Mouse (Mus musculus) forelimb bud, embryonic 11.5 days (tissue): ENCODE data around the gene Adgrg6.
A peak's percentile ranks its signal among the peaks of the same experiment; 100 is the strongest.

Experiments
- DNase-seq: peaks from one replicate; pipeline ENCODE4 v3.0.0-alpha.2; 2012; ENCODE audit warnings: low read depth, low spot score

Adgrg6 gene

DNA sequence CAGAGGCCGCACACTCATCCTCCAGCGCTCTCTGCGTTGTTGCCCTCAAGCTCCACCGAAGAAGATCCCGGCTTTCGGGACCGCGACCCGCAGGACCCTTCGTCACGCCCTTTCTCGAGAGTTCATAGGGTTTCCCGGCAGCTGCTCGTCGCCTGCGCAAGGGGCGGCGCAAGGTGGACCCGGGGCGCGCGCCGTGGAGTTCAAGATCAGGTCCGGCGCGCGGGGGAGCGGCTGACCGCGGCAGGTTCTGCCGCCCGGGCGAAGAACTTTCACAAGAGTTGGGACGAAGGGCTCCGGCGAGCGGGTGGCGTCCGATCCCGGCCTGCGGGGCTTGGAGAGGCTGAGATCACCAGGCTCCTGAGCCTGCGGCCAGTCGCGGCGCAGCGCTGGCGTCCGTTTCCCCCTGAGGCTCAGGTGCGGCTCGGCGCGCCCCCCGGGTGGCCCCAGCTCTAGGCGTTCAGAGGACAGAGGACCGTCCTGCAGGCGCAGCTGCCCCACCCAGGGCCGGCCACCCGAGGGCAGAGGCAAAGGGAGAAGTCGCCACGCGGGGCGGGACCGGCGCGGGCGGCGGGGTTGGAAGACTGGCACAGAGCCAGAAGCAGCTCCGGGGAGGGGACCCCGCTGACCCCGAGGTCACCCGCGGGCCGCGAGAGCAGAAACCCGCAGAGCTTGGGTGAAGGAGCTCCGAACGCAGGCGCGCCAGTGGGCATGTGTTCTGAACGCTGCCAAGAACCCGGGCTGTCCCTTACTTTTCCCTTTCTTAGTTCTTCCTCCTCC lies at the start of gene Adgrg6:
Gene Adgrg6, minus strand, starts transcription at position 719 of the 777 bp plus-strand sequence.
- peak; percentile 12 for DNase-seq

DNA sequence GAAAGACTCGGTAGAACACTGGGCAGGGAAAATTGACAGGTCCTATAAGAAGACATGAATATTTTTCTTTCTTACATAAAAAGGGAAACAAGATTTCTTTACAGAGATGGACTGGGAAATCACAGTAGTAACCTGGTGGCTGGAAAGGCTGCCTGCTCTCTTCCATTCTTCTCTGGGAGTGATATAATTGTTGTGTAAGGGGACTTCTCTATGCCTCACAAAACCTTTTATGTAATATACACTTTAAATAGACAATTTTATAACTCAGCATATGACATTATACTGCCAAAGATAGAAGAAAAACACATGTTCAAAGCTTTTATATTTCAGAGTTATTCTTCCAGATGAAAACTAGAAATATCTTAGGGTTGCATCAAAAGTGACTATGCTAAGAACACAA lies 46.8 kb upstream of the Adgrg6 start:
- no peak for DNase-seq

DNA sequence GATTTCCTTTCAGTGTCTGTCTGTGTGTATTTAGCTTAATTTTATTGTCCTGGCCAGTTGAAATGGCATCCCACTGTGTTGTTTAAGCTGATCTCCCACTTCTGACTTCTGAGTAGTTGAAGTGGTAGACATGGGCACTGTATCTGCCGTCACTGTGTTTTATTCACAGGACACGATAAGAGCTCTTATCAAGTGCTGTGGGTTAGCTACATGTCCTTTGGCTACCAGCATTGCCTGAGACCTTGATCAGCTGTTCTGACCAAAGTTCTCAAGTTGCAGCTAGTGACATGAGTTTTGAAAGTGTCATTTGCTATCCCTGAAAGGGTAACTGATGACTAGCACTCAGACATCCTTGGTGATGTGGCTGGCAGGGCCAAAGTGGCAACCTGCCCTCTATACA lies 45.4 kb upstream of the Adgrg6 start:
- no peak for DNase-seq

DNA sequence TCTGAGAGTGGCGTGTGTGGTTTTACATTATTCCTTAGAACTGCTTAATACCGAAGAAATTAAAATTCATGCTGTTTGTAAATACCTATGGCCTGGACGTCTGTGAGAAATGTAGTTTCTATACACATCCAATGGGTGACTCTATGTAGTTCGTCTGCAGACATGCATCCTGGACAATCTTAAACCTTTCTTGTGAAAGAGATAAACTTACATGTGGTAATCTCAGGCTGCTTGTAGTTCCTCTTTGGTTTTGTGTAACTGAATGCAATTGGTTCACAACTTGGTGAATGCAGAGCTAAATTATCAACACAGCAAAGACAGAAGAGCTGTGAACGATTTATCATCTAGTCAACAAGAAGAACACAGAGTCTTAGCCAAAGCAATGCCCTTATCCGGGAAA lies 44.2 kb upstream of the Adgrg6 start:
- DNase-seq, result no peak

DNA sequence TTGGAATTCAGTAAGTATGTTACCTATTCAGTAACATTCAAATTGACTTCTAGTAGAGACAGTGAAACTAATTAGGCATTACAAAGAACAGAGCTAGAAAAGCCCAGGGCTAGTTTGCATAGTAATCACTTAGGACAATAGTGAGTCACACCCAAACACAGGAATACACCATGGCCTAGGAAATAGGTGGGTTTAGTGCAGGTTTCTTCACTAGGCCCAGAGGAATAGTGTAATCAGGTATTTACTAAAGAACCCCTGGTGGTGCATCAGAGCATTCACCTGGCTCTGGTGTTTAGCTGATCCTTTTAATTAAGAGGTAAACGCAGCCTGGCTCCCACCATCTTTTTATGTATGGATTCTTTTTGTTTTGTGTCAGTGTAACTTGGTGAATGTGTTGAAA lies 38.0 kb upstream of the Adgrg6 start:
- no peak for DNase-seq

DNA sequence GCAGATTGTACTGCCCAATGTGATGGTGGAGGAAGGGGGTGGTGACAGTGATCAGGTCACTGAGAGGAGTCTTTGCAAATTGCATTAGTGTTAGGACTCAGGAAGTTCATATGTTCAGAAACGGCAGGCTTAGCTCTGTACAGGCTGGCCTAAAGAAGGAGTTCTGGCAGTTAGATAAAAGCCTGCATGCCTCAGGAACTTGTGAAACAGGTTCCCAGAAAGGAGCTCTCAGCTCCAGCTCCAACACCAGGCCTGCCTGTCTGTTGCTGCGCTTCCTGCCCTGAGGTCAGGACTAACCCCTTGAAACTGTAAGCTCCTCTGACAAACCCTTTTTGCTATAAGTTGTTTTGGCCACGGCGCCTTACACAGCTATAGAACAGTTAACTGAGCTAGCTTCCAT lies 28.8 kb upstream of the Adgrg6 start:
- DNase-seq, result no peak

DNA sequence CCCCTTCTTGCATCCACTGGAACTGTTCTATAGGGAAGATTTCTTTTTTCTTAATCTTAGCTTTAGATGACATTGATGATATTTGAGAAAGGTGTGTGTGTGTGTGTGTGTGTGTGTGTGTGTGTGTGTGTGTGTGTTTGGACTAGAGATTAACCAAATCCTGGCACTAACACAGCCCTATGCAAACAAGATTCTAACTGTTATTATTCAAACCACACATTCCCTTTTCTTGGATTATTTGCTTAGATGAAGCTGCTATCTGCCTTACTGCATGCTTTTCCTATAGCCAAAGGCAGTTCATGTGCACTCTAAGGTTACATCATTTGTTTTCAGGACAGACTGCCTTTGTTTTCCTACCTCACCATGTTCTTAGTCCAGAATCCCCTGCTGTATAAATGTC lies 25.7 kb upstream of the Adgrg6 start:
- DNase-seq, result no peak

DNA sequence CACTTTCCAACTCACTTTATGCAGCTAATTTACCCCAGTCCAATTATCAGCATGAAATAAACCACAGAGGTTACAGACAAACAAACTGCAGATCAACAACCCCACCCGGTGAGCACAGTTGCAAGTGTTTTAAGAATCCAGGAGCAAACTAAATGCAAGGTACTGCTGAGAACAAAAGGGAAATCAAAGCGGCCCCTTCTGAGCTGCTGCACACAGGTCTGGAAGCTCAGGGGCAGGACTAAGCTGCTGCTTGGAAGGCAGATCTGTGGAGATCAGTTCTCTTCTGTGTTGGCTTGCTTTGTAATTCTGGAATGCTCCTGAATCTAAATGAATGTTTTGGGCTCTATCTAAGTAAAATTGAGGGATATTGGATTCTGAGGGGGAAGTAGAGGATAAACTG lies 25.2 kb upstream of the Adgrg6 start:
- no peak for DNase-seq

DNA sequence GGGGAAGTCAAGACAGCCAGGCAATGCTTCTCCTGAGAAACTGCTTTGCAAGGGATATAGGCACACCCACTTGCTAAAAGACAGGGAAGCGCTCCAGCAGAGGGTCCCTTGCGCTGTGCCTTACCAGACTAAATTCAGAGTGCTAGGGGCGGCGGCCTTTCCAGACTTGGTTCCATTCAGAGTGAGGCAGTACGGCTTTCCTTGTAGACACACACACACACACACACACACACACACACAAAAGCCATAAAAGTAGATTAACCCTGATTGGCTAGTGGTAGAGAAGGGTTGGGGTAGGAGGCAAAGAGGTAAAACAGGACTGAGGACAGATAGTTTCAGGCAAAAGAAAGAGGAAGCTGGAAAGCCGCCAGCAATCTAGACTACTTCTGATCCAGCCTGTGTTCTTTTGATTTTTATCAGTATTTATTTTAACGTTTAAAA lies 672 bp upstream of the Adgrg6 start:
- DNase-seq, result no peak

DNA sequence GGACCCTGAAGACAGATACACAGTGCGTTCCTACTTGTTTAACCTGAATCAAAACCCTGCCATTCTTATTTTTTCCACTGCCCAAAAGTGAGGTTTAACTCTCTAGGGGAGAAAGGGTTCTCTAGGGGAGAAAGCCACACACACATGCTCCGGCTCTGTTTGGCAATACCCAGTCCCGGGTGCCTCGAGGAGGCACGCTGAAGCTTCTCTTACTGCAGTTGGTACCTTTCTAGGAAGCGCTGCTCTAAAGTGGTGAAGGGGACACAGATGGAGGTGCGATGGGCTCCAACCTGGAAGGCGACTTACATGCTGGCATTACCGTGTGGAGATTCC lies 885 bp downstream of the Adgrg6 start:
- DNase-seq, result peak; percentile 21

DNA sequence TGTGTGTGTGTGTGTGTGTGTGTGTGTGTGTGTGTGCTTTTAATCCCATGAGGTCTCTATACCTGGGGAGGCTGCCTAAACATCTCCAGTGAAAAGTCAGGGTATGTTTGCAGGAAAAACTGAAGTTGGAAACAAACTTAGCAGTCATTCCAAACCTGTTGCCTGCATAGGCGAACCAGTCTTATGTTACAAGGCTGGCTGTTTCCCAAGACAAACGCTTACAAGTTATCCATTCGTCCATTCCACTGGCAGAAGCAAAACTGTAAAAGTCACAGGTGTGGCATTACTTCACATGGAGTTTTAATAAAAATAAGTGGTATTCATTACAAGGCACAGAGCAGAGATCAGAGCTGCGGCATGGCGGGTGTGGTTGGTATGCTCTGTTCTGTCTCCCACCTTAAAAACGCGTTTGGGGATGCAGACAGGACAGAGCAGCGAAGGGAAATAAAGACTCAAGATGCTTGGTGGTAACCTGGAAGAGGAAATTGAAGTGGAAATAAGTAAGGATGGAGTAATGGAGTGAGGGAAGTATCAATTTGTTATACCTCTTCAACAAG lies 1.9 kb downstream of the Adgrg6 start:
- DNase-seq, result no peak

DNA sequence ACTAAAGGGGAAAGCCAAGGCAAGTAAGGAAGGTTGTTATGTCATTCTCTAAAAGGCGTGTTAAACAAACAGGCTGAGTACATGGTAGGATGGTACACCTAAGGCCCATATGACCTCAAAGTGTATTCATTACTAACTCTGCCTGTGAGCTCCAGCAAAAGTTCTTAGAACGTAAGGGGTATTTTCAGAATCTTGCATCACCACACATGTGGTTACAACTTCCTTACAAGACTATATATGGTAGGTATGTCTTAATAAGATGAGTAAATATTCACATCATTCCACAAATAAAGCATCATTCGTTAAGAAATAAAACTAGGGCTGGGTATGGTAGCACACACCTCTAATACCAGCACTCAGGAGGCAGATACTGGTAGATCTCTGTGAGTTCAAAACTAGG lies 8.4 kb downstream of the Adgrg6 start:
- no peak for DNase-seq

DNA sequence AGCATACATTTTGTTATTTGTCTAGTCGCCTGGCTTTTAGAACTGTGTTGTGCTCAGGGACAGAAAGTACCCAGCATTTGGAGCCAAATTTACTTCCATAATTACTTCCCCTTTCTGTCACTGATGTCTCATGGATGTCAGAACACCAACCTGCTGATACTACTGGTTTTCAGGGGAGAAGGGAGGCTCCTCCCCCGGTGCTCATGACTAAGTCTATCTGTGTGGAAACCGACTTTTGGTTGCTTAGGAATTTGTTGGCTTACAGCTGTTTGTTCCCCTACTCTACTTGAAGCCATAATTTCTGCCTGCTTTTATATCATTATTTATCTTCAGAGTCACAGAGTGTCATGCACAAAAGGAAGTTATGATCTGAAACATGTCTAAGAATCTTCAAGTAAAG lies 14.4 kb downstream of the Adgrg6 start:
- no peak for DNase-seq

DNA sequence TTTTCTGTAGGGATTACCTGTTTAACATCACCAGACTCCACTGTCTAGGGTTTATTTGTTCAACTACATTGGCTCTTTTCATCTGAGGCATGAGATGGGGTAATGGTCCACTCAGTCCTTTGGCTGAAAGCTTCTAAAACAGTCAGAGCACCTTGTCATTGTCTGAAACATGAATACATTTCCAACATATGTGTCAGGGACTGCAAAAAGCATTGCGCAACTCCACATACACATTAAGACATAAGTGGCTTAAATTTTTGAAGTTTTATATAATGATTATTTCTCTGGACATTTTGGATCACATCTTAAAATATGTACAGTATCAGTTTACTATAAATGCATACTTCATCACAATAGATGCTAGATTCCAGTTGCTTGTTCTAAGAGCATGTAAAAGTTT lies 14.8 kb downstream of the Adgrg6 start:
- no peak for DNase-seq

DNA sequence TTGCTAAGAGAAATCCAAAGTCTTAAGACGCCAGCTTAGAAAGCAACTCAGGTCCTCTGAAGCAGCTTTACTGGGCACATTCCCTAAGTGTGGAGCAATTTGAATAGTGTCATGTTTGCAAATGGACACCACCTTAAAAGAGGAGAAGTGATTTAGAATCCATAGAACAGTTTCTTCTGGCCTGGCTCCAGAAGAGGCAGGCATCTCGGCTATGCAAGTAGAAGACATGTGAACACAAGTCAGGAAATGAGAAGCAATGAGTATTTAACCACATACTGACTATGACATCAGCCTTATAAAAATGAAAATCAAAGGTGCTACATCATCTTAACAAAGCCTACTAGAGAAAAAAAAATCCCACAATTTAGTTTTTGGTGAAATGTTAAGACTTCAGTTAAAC lies 17.7 kb downstream of the Adgrg6 start:
- DNase-seq, result no peak

DNA sequence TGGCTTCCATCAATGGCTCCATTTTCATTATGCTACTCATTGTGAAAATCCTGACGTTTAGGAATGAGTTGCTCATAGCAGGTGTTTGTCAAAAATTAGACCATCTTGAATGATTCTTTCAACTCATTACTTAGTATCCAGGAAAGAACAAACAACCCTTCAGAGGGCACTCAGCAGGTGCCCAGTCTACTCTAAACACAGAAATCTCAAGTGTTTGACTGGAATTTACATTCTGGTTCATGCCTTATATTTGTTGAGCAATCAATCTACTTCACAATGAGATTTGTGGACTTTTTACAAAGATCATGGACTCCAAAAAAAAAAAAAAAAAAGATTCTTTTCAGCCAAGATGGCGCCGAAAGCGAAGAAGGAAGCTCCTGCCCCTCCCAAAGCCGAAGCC lies 22.7 kb downstream of the Adgrg6 start:
- no peak for DNase-seq

DNA sequence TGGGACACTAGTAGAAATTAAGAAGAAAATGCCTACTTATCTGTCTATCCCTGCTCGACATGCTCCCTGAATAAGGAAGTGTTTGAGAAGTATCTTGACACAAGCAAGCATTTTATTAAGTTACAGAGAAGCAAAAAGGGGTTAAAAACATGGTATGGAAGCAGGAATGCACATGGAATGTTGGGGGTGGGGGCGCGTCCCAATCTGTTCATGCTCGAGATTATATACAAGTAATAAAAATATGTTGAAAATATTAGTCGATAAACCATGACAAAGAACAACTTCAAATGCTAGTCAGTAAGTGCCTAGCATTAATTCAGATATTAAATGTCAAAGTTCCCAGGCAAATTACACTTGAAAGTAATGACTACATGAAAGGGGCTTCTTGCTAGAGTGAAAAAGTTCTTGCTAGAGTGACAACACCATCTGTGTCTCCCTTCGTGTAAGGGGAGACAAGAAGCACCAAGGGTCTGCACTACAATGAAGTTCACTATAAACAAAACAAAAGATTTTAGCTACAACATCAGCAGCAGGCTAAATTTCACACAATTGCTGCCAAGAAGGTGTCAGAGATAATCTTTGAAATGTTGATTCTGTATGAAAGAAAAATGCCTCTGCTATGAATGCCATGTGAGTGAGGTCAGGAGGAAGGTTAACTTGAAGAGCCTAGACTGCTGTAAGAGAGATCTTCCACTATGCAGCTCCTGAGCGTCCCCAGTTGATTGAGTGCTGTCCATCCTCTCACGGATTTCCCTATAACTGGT lies 24.4 kb downstream of the Adgrg6 start:
- DNase-seq, result no peak

DNA sequence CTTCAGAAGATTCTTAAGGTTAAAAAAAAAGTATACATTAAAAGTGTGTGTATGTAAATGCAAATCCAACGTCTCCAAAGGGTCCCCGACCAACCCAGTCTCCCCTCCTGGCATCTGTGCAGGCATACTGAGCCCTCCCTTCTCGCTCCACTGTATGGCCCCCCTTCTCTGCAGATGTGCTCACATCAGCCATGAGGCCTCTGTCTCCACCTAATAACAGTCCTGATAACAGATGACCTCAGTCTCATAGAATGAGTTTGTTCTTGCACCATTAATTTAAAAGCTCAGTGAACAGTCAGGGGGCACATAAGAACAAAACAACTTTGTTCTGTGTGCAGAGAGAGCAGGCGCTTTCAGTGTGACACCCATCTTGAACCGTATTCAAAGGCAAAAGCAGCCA lies 27.6 kb downstream of the Adgrg6 start:
- no peak for DNase-seq

DNA sequence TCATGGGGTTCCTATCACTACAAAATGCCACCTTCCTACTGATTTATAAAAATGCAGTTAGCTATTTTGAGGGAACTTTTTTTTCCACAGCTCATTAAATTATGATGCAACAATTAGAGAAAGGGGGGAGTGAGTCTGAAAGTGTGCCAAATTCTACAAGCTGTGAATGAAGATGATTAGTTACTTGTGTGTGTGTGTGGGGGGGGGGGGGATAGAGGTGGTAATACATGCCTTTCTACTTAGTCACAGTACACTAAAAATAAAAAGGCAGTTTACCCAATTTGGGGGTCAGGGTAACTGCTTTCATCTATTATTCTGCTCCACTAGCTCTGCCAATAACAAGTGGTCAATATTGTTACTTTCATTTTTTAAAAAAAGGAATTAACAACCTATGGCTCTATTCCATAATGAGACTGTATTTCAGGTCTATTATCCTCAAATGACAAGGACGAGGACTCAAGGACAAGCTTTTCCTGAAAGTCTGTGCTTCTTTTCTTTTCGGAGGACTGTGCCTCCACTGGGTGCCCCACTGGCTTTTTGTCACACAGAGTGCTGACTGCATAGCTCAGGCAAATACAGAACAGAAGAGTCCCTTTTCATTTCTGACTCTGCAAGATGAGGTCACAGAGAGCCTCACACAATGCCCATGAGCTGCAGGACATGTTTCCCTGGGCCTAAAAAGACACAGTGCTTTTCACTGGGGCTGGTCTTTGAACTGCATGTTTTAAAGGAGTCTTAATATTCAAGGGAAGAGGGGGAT lies 33.4 kb downstream of the Adgrg6 start:
- DNase-seq, result no peak

DNA sequence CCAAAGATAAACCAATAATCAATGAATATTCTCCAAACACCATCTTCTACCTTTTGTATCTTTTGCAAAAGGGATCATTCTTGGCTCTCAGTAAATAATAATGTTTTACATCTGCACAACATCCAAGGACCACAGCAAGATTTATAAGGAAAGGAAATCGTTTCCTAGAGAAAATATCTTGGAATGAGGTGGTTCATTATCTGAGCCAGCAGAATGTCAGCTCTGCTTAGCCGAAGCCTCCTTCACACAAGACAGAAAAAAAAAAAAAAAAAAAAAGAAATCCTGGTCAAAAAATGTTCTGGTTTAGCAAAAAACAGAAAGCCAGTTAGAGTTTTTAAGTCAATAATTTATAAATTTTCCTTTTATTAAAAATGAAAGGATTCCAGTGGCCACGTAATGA lies 34.3 kb downstream of the Adgrg6 start:
- DNase-seq, result no peak

DNA sequence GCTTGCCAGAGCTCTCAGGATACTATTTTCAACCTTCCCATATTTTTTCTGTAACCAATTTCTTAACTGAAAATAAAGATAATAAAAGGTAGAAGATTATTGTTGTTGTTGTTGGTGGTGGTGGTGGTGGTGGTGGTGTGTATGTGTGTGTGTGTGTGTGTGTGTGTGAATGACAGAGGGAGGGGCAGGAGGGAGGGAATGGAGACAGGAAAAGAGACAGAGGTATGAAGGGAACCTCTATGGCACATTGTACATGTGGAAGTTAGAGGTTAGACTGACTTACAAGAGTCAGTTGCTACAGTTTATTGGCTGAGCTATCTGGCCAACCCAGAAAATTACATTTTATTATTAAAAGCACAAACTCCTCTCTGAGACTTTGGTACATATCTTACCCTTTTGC lies 49.8 kb downstream of the Adgrg6 start:
- no peak for DNase-seq

DNA sequence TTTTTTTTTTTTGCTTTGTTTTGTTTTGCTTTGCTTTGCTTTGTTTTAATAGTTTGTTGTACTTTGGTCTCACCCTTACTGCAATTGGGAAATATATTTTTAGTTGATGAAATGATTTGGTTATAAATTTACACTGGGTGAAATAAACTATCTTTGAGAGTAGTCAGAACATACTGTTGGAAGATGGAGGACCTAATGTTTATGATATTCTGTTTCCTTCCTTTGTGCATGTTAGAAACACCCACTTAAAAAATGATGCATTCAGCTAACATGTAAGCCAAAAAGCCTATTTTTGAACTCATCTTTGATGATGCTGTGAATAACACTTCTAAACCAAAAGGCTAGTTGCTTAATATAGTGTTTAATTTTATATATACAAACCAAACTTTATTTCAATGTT lies 50.3 kb downstream of the Adgrg6 start:
- DNase-seq, result no peak
